Mouse (Mus musculus): ENCODE measurements around the gene Mnt. TPM values are rescaled to one million over a fixed set of nuclear protein-coding genes. Genes with fewer than 3 reads are reported as not detected.
"Not testable (repeated sequence)": the region's sequence is repeated elsewhere in the genome, so short reads cannot be mapped to it uniquely, and the experiment has no call there.

The Mnt gene
- total RNA-seq (2018; cell fraction: chromatin; rRNA removed), result 10 to 100 TPM in 21 of 26 experiments, 1 to 10 TPM in 5; 3.0 to 55.2 (median 34.8) TPM
- total RNA-seq (2018; cell fraction: cytosol; rRNA removed), result 10 to 100 TPM in 25 of 26 experiments, 1 to 10 TPM in 1; 6.5 to 66.5 (median 35.6) TPM
- total RNA-seq (2018; cell fraction: nucleus; rRNA removed), result 10 to 100 TPM in 24 of 26 experiments, 1 to 10 TPM in 2; 4.1 to 71.3 (median 38.9) TPM
- polyA plus RNA-seq (2018), result 21.8 to 49.6 TPM (median 29.0 TPM) in 3 replicates

- H3K79me2 ChIP-seq (ENCODE audit: inconsistent target), result peaks cover 31% of the 10 kb centered on the region
- no peaks in the 10 kb centered on the region for H3K36me3 ChIP-seq (ENCODE audit: inconsistent target)
- H3K4me3 ChIP-seq (ENCODE audit: inconsistent target), result peak within 1 kb of the TSS; percentile 96
- H3K27ac ChIP-seq, result peak within 1 kb of the TSS; percentile 98
- WGBS (ENCODE audit: missing documents), result under 1% methylated on average over 62 of the region's 70 CpGs
These were observed at the start of gene Mnt for GRCm38 (mm10) chr11:74830256-74831161. TSS of gene Mnt (plus strand) at chr11:74830920.

DNA sequence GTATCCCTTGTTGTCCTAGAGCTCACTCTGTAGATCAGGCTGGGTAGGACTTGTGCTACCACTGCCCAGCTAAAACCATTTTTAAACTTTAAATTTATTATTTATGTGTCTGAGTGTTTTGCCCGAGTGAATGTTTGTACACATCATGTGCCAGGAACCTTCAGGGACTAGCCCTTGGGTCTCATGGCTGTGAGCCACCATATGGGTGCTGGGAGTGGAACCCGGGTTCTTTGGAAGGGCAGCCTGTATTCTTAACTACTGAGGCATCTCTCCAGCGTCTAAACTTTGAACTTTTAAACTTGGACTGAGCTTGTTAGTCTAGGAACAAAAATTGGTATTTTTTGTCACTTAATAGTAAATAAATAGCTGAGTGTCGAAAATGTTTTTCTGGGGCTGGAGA, 37.8 kb upstream of the Mnt start:
- H3K4me3 ChIP-seq (ENCODE audit: inconsistent target), result no peak overlapping the region
- H3K79me2 ChIP-seq (ENCODE audit: inconsistent target), result no peaks in the 10 kb centered on the region
- H3K36me3 ChIP-seq (ENCODE audit: inconsistent target), result peaks cover 31% of the 10 kb centered on the region
- no peak overlapping the region for H3K27ac ChIP-seq
- 94% methylated on average over 4 of the region's 4 CpGs for WGBS (ENCODE audit: missing documents)

- peaks cover 25% of the 10 kb centered on the region; the same call in 1 of the 2 replicates for H3K36me3 ChIP-seq (ENCODE audit: inconsistent target)
- H3K4me3 ChIP-seq (ENCODE audit: inconsistent target), result no peak overlapping the region
These were observed 30.1 kb upstream of the Mnt start for GRCm38 (mm10) chr11:74800658-74801057.

DNA sequence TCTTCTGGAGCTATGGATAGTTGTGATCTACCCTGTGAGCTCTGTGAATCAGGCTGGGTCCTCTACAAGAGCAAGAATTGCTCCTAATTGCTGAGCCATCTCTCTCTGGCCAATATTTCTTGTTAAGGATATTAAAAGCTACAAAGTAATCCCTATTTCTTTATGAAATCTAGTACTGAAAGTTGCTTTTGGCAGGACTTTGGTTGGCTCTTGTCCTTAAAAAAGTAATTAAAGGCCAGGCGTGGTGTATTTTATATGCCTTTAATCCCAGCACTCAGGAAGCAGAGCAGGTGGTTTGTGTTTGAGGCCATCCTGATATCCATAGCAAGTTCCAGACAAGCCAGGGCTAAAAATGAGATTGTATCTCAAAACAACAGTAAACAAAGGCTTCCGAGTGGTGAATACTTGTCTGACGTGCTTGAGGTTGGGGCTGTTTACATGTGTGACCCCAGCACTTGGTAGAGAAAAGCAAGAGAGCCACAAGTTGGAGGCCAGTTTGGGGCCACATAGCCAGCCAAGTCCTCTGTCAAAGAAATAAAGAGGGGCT, 26.6 kb upstream of the Mnt start:
- Histone ChIP-seq H3K4me3 (ENCODE audit: inconsistent target) (no peak overlapping the region), H3K79me2 (ENCODE audit: inconsistent target) (no peaks in the 10 kb centered on the region), H3K36me3 (ENCODE audit: inconsistent target) (peaks cover 17% of the 10 kb centered on the region; the same call in 1 of the 2 replicates), H3K27ac (no peak overlapping the region)
- WGBS (ENCODE audit: missing documents), result 97% methylated on average over 3 of the region's 3 CpGs

More at GRCm38 (mm10) chr11:74800658-74801057, 30.1 kb upstream of the Mnt start:
- no peaks in the 10 kb centered on the region for H3K79me2 ChIP-seq (ENCODE audit: inconsistent target)
- 81% methylated on average over 4 of the region's 4 CpGs for WGBS (ENCODE audit: missing documents)
- H3K27ac ChIP-seq, result no peak overlapping the region

GRCm38 (mm10) chr11:74807246-74807882, 23.4 kb upstream of the Mnt start:
- H3K27ac ChIP-seq, result no peak overlapping the region
- WGBS (ENCODE audit: missing documents), result 96% methylated on average over 6 of the region's 6 CpGs
- no peaks in the 10 kb centered on the region for H3K79me2 ChIP-seq (ENCODE audit: inconsistent target)
- no peak overlapping the region for H3K4me3 ChIP-seq (ENCODE audit: inconsistent target)
- H3K36me3 ChIP-seq (ENCODE audit: inconsistent target), result peaks cover 17% of the 10 kb centered on the region; the same call in 1 of the 2 replicates

GRCm38 (mm10) chr11:74808251-74808853, 22.4 kb upstream of the Mnt start:
- Histone ChIP-seq H3K4me3 (ENCODE audit: inconsistent target) (no peak overlapping the region), H3K36me3 (ENCODE audit: inconsistent target) (peaks cover 17% of the 10 kb centered on the region; the same call in 1 of the 2 replicates), H3K27ac (no peak overlapping the region), H3K79me2 (ENCODE audit: inconsistent target) (no peaks in the 10 kb centered on the region)
- WGBS (ENCODE audit: missing documents), result 85% methylated on average over 6 of the region's 6 CpGs

DNA sequence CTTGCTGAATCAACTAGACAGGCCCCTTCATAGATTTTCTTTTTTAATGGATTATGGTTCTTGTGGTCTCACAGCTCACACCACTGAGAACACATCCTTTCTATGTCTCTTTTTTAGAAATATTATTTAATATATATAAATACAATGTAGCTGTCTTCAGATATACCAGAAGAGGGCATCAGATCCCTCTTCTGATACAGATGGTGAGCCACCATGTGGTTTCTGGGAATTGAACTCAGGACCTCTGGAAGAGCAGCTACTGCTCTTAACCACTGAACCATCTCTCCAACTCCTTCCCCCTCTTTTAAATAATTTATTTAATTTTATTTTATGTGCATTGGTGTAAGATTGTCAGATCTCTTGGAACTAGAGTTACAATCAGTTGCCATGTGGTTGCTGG, 20.6 kb upstream of the Mnt start:
- Histone ChIP-seq H3K36me3 (ENCODE audit: inconsistent target) (peaks cover 5% of the 10 kb centered on the region; the same call in 1 of the 2 replicates), H3K27ac (no peak overlapping the region), H3K4me3 (ENCODE audit: inconsistent target) (no peak overlapping the region), H3K79me2 (ENCODE audit: inconsistent target) (no peaks in the 10 kb centered on the region)

- WGBS (ENCODE audit: missing documents), result 93% methylated on average over 3 of the region's 3 CpGs
- H3K27ac ChIP-seq; H3K79me2 ChIP-seq (ENCODE audit: inconsistent target); H3K4me3 ChIP-seq (ENCODE audit: inconsistent target); H3K36me3 ChIP-seq (ENCODE audit: inconsistent target): not testable (repeated sequence)
These were observed 19.7 kb upstream of the Mnt start for GRCm38 (mm10) chr11:74811027-74811426.

- H3K4me3 ChIP-seq (ENCODE audit: inconsistent target), result no peak overlapping the region
- WGBS (ENCODE audit: missing documents), result 94% methylated on average over 3 of the region's 5 CpGs
- no peak overlapping the region for H3K27ac ChIP-seq
- H3K36me3 ChIP-seq (ENCODE audit: inconsistent target), result no peaks in the 10 kb centered on the region
- no peaks in the 10 kb centered on the region for H3K79me2 ChIP-seq (ENCODE audit: inconsistent target)
These were observed 19.2 kb upstream of the Mnt start for GRCm38 (mm10) chr11:74811538-74811937.

GRCm38 (mm10) chr11:74815795-74816194, 14.9 kb upstream of the Mnt start:
- Histone ChIP-seq H3K4me3 (ENCODE audit: inconsistent target) (no peak overlapping the region), H3K36me3 (ENCODE audit: inconsistent target) (peaks cover 7% of the 10 kb centered on the region; the same call in 1 of the 2 replicates), H3K27ac (no peak overlapping the region), H3K79me2 (ENCODE audit: inconsistent target) (no peaks in the 10 kb centered on the region)

- Histone ChIP-seq H3K36me3 (ENCODE audit: inconsistent target) (peaks cover 7% of the 10 kb centered on the region; the same call in 1 of the 2 replicates), H3K4me3 (ENCODE audit: inconsistent target) (no peak overlapping the region), H3K27ac (no peak overlapping the region), H3K79me2 (ENCODE audit: inconsistent target) (no peaks in the 10 kb centered on the region)
- WGBS (ENCODE audit: missing documents), result 94% methylated on average over 1 of the region's 1 CpGs
These were observed 9.8 kb upstream of the Mnt start for GRCm38 (mm10) chr11:74820921-74821320.

- Histone ChIP-seq H3K4me3 (ENCODE audit: inconsistent target) (no peak overlapping the region), H3K79me2 (ENCODE audit: inconsistent target) (no peaks in the 10 kb centered on the region), H3K36me3 (ENCODE audit: inconsistent target) (peaks cover 7% of the 10 kb centered on the region; the same call in 1 of the 2 replicates), H3K27ac (no peak overlapping the region)
- WGBS (ENCODE audit: missing documents), result 50% methylated on average over 1 of the region's 1 CpGs
These were observed 9.3 kb upstream of the Mnt start for GRCm38 (mm10) chr11:74821463-74821862.

DNA sequence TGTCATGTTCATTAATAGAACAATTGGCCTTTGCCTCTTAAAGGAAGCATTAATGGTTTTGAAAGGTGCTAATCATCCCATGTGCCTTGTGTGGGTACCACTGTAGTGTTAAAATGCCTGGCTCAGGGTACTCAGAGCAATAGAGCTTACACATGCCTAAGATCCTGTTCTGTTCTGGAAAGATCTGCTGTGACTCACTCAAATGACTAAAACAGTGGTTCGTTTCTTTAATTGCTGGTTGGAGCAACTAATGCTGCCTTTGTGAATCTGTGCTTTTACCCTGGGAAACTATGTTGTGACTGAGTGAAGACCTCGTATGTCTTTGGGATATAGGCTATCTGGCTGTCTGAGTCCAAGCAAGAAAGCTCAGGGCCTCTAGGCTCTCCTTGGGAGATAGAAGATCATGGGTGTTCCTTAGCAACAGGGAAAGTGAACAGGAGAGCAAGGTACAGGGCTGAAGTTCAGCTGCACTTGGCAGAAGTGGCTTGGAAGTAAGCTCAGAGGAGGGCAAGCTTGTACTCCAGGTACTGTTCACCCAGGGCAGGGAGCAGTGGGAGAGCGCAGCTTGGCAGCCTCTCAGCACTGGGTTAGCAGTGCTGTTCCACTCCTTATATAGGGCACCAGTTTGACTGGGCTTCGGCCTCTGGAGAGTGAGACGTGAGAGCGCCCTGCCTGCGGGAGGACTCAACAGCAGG, 7.8 kb upstream of the Mnt start:
- Histone ChIP-seq H3K4me3 (ENCODE audit: inconsistent target) (no peak overlapping the region), H3K27ac (no peak overlapping the region), H3K36me3 (ENCODE audit: inconsistent target) (no peaks in the 10 kb centered on the region; the same call in 1 of the 2 replicates), H3K79me2 (ENCODE audit: inconsistent target) (no peaks in the 10 kb centered on the region)
- 91% methylated on average over 7 of the region's 7 CpGs for WGBS (ENCODE audit: missing documents)

DNA sequence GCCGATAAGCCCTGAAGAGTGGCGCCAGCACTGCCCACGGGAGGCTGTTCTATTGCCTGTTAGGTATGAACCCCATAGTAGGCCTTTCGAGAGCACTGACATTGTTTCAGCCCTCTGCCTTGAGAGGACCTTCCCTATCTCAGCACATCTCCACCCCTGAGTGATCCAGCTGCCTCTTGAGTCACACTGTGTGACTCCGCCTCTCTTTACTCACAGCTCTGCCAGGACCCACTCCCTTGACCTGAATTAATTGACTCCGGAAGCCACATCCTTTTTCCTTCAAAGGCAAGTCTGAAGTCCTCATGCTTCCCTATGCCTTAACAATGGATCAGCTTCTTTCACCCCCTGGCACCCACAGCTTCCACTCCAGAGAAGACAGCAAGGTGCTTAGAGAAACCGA, 4.6 kb upstream of the Mnt start:
- Histone ChIP-seq H3K27ac (peak overlapping the region; percentile 98), H3K4me3 (ENCODE audit: inconsistent target) (no peak overlapping the region), H3K36me3 (ENCODE audit: inconsistent target) (no peaks in the 10 kb centered on the region), H3K79me2 (ENCODE audit: inconsistent target) (no peaks in the 10 kb centered on the region)
- 73% methylated on average over 6 of the region's 7 CpGs for WGBS (ENCODE audit: missing documents)
